Mouse (Mus musculus) testis, adult 2 months (tissue): Measurements from ENCODE around the gene Akap8.

Experiments
- CTCF ChIP-seq: fragments of 200-500 bp; IDR thresholded peaks from 2 replicates; pipeline ENCODE4 v1.5.1; 2012; ENCODE audit warnings: low read depth, mild to moderate bottlenecking, inconsistent platforms, low read length, moderate library complexity; ENCODE audit not compliant: control insufficient read depth, insufficient read depth, insufficient replicate concordance
- POLR2A ChIP-seq: fragments of 200-500 bp; IDR thresholded peaks from 2 replicates; pipeline ENCODE4 v1.6.1; 2012; ENCODE audit warnings: low read depth, mild to moderate bottlenecking, inconsistent platforms, low read length, moderate library complexity; ENCODE audit not compliant: control insufficient read depth

DNA sequence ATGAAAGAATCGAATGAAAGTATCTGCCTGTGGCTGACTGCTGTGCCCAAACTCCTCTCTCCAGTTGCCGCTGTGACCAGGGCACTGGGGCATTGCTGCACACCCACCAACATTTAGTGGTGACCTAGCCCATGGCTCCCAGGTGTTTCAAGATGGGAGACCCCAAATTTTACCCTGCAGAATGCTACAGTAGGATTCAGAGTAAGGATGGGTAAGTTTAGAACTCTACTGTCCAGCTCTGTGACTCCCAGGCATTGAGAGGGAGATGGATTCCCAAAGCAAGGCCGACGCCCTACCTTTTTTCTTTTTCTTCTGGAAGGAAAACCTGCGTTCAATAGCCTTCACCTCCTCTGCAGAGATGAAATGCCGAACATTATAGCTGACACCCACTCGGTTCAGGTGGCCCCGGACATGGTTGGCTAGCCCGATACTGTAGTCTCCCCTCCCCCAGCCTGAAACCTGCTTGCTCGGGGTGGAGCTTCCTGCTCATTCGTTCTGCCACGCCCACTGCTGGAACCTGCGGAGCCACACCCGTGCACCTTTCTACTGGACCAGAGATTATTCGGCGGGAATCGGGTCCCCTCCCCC is 48.0 kb upstream of the Akap8 start:
- TF ChIP-seq CTCF (no peak), POLR2A (no peak)
